Mouse (Mus musculus): Measurements from ENCODE around the gene Slc44a3. TPM values are rescaled to one million over a fixed set of nuclear protein-coding genes. Genes with fewer than 3 reads are reported as not detected.
A peak's percentile ranks its signal among the peaks of the same experiment; 100 is the strongest.

Gene Slc44a3
- total RNA-seq, 1 experiment from 2014 or later, result 0.46 TPM

DNA sequence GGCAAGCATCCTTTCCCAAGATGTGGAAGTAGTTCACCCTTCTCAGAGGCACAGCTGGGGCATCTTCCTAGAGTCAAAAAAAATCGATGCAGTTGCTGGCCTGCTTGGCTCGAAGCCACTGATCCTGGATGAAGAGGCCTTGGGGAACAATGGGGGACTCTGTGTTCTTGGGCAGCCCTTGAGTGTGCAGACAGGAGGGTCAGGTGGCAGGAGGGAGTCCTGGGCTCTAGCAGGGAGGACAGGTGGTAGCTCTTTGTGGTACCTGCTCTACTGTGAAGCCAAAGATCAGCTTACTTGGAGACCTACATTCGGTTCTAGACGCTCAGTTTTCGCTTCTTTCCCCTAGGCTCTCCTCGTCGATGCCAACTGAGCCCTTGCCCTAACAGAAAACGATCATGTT lies 26.0 kb downstream of the Slc44a3 start:
- ATAC-seq (replicated peaks; ENCODE audit: low read depth, poor library complexity, severe bottlenecking), result no peak

DNA sequence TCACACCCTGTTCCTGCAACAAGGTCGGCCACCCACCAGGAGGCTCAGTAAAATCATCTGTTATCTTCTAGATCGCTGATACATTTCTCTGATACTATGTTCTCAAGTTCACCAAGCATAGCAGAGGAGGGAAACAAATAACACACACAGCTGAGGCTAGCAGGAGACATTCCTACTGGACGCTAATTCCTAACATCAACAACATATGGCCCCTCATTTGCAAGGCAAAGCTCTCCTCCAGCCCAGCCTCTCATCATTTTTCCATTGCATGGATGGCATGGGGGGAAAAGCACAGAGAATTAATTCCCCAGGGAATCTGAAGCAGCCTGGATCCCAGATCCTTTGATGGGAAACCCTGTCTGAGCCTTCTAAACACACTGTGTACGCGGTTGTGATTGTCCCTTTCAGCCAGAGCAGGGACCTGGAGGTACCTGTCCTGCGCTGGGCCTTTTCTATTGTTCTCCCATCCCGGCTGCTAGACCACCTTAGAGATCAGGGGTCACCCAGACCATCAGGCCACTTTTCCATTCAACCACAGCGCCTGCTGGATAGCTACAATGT lies 27.2 kb downstream of the Slc44a3 start:
- ATAC-seq (replicated peaks; ENCODE audit: low read depth, poor library complexity, severe bottlenecking), result no peak

DNA sequence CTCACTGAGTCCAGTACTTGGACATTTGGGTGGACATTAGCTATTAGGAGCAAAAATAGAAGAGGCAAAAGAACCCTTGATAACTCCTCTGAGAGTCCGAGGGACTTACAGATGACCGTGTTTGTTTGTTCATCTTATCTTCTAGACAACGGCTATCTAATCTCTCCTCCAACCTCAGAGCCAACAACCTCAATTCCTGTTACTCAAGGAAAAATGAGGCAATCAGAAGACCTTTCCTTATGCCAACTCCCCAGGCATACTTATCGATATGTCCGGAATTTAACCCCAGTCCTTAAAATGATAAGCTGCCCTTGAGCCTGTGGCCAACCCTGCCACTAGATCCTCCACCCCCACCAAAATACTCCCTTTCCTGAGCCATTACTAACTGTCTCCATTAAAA lies 31.5 kb downstream of the Slc44a3 start:
- ATAC-seq (replicated peaks; ENCODE audit: low read depth, poor library complexity, severe bottlenecking), result no peak

DNA sequence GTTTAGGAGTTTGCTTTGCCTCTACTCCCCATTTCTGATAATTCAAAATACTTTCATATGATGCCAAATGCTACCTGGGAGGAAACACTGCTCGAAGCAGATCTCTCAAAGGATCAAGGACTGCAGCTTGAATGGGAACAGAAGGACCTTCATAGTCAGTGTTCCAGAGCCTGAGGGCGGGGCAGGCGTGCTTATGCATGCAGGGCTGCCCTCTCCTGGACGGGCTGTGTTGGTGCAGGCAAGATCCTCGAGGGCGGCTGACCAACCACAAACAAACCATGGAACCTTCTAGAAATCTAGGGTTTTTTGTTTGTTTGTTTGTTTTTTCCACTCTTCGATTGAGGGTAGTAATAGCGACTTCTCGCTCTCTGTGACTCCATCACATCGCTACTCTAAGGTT lies 32.0 kb downstream of the Slc44a3 start:
- peak; percentile 99 for ATAC-seq (replicated peaks; ENCODE audit: low read depth, poor library complexity, severe bottlenecking)

DNA sequence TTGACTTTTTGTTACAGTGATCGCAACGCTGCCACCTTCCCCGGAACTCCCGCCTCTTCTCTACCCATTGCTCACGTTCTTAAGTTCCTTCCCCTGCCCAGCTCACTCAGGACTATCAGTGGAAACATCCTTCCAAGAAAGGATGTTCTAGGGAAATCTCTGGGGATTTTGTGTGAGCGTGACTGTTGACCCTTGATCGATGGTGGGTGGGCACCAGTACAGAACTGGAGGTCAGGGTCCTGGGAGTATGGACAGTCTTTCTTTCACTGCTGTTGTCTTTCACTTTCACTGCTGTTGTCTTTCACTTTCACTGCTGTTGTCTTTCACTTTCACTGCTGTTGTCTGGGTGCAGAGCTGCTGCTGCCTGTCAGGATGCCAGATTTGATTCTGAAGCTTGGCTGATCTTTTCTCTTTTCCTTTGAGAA lies 38.2 kb downstream of the Slc44a3 start:
- peak; percentile 57; the same call in 1 of the 2 replicates for ATAC-seq (replicated peaks; ENCODE audit: low read depth, poor library complexity, severe bottlenecking)

DNA sequence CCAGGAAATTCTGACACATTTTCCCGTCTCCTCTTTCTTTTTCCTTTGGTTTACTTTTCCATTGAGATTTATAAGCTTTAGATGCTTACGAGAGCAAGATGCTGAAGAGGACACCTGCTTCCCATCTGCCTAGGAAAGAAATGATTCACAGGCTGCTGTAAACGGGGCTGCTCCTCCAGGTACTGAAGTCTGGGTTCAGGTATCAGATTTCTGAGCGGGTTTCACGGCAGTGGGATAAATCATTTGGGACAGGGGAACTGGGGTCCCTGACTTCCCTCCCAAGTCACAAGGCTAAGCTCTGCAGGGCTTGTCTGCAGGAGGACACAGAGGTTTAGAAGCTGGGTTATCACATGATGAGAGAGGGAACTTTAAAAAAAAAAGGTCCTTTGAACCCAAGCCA lies 40.2 kb downstream of the Slc44a3 start:
- ATAC-seq (replicated peaks; ENCODE audit: low read depth, poor library complexity, severe bottlenecking), result no peak

DNA sequence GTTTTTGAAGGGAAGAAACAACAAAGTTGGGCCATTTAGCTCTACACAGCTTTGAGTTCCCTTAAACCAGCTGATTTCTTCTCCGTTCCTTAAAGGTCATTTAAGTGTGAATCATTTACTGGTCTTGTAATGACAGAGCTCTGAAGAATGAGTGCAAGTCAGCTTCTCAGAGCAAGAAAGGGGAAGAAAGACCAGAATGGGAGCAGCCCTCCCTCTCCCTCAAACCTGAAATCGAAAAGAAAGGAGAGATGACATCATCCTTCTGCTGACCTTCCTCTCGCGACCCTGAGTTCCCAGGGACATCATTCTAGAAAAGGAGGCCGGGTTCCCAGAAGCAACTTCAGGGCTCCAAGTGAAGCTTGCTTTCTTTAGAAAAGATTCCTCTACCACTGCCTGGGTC lies 41.3 kb downstream of the Slc44a3 start:
- ATAC-seq (replicated peaks; ENCODE audit: low read depth, poor library complexity, severe bottlenecking), result peak; percentile 82

DNA sequence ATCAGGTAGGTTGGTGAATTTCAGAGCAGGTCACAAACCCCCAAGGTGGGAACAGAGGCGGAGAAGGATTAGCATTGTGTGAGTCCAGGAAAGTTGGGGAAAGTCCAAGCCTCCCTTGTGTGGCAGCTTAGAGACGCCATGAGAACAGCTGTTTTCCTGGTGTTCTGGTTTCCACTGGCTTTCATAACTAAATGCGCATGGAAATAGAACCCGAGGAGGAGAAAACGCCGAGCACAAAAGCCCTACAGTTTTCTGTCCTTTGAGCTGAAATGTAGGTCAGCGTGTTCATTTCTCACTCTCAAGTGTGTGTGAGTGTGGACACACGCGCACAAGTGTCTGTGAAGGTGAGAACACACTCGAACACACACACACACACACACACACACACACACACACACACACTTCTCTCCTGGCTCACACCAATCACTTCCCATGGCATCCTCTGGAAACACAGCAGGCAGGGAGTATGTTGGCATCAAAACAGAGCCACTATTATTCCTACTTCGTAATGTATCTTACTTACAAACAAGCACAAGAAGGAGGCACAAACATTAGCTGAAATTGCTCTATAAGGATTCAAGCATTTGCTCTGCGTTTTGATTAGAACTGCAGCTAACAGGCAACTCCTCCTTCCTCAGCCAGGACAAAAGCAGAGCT lies 42.6 kb downstream of the Slc44a3 start:
- ATAC-seq (replicated peaks; ENCODE audit: low read depth, poor library complexity, severe bottlenecking), result no peak

DNA sequence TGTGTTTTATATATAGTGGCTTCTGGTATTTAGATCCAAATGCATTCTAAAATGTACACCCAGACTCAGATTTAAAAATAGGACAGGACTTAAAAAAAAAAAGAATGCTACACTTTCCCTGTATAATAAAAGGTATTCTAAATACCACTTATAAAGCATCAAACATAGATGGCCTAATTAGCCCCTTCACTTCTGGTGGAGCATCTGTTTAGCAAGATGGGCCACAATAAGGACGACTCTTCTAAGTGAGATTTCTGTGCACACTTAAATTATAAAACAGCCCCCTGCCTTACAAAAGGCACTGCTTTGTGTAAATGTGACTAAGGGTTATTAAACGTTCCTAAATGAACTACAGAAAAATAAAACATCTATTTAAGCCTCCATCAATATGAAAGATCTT lies 47.0 kb downstream of the Slc44a3 start:
- no peak for ATAC-seq (replicated peaks; ENCODE audit: low read depth, poor library complexity, severe bottlenecking)

DNA sequence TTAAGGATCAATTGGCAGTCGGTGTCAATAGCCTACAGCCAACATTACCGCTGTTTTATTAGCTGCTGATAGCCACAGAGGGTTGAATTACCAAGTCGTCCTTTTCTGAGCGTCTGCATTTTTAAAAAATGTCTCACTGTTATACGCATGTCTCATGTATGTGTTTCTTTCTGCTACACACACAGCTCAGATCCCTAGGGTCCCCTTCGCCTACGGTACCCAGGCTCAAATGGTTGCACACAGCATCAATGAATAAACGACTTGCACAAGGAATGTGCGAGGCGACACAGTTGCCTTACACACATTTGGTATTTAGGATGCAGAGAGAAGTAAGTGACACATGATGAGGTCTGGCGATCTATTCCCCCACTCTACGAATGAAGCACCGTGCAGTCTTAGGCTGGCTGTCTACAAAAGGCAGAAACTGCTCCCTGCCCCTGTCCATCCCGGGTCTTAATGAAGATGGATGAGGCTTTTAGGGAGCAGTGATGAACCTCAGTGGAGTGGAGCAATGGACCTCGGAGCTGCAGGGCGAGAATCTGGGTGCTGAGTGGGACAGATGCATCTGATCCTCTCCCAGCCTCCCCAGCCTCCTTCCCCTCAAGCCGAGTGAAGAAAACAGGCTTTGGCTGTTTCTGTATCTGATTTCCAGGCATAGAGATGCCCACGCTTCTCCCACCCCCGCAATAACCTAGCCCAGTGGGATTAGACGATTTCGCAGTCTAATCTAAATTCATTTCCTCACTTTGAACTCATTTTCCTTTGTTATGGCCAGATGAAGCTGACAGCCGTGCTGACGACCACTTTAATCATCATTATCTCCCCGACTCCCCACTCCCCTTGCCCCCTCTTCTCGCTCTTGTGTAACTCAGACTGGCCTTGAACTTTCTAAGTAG lies 48.7 kb downstream of the Slc44a3 start:
- ATAC-seq (replicated peaks; ENCODE audit: low read depth, poor library complexity, severe bottlenecking), result no peak

DNA sequence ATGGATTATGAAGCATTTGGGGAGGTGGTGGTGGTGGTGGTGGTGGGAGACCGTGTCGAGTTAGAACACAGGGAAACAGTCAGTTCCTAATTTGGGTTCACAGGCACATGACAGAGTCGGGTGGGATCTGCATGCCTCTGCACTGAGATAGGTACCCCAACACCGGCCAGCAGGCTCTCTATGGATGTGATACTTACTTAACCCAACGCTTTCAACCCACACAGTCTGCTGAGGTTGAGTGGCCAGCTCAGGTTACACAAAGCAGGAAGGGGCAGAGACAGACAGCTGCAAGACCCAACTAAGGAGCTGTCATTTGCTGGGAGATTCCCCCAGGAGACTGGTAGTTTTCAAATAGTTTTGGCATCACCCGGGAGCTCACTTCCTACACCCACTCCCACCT lies 50.6 kb downstream of the Slc44a3 start:
- ATAC-seq (replicated peaks; ENCODE audit: low read depth, poor library complexity, severe bottlenecking), result no peak

DNA sequence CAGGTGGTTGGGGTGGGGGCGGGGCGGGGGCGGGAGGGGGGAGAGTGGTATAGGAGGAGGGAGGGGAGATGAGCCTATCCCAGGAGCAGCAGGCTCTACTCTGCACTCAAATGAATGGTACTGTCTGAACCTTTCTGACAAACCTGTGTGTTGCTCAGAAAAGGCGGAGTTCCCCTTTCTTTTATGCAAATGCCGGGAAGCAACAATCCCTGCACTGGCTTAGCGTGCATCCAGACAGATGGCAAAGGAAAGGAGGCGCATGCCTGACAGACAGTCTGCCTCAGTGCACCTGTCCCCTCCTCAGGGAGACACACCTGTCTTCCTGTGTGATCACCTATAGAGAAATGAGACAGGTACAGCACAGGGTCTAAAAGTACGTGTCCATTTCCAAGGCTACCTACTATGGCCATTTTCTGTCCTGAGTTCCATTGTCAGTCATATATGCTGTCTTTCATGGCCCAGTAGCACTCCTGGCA lies 51.2 kb downstream of the Slc44a3 start:
- ATAC-seq (replicated peaks; ENCODE audit: low read depth, poor library complexity, severe bottlenecking), result no peak

DNA sequence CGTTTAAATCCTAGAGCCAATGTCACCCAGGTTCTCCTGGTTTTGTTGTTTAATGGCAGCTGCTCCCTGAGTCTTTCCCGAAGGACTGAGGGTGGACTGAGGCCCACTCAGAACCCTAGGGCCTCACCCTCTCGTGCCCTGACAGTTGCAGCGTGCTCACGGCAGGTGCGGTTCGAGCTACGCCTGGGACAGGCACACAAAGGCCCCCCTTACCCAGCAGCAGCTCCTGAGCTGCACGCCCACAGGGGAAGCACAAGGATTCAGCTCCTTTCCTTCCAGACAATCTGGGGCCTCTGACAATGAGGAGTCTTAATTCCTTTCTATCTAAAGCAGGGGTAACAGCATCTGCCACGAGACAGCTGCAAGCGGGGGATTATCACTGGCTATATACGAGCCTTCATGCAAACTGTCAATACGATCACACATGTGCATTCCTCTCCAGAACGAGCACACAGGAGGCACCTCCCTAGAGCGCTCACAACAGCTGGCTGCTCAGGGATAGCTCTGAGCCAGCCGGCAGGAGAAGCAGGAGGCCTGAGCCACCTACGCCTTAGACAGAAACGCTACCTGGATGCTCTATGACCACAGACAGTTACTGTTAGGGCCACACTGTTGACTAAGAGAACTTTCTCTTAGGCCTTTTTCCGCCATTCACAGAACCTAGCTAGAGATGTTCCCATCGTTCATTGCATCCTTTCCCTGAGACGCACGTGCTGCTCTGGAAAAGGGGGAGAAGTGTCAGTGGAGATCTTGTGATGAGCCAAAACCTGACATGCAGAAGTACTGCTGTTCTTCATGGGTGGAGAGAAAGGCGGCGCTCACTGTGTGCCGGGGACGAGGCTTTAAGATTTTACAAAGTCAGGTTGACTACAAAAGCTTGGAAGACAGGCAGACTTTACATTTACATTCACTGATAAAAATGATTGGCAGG lies 51.9 kb downstream of the Slc44a3 start:
- ATAC-seq (replicated peaks; ENCODE audit: low read depth, poor library complexity, severe bottlenecking), result no peak

DNA sequence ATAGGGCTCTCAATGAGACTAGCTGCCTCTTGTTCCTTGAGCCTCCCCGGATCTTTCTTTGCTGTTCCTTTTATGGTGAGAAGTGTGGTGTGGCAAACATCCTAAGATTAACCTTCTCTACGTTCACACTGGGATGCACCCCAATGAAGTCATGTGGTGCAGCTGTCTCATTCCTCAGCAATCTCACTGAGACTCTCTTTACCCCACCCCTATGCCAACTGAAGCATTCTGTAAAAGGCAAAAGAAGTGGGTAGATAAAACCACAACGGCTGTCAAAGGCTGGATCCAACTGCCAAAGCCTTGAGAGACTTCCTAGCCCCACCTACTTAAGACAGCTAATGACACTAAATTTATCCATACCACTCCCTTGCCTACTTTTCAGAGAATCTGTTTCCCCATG lies 57.5 kb downstream of the Slc44a3 start:
- peak; percentile 88 for ATAC-seq (replicated peaks; ENCODE audit: low read depth, poor library complexity, severe bottlenecking)

DNA sequence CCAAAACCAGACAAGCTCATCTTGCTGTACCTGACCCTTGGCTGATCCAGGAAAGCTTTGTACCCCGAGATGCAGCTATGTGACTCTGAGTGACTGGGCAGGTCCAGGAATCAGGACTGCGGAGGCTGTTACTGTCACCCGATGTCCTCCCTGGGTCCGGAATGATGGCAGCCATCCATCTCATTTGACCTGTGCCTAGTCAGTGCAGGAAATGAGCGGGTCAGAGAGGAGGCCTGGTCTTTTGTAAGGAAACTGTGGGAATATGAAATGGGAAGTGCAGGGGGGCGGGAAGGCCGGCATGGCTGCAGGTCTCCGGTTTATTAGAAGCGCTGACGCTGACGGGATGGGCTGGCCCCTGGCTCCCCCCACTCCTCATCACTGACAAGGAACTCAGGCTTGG lies 60.5 kb downstream of the Slc44a3 start:
- ATAC-seq (replicated peaks; ENCODE audit: low read depth, poor library complexity, severe bottlenecking), result no peak

DNA sequence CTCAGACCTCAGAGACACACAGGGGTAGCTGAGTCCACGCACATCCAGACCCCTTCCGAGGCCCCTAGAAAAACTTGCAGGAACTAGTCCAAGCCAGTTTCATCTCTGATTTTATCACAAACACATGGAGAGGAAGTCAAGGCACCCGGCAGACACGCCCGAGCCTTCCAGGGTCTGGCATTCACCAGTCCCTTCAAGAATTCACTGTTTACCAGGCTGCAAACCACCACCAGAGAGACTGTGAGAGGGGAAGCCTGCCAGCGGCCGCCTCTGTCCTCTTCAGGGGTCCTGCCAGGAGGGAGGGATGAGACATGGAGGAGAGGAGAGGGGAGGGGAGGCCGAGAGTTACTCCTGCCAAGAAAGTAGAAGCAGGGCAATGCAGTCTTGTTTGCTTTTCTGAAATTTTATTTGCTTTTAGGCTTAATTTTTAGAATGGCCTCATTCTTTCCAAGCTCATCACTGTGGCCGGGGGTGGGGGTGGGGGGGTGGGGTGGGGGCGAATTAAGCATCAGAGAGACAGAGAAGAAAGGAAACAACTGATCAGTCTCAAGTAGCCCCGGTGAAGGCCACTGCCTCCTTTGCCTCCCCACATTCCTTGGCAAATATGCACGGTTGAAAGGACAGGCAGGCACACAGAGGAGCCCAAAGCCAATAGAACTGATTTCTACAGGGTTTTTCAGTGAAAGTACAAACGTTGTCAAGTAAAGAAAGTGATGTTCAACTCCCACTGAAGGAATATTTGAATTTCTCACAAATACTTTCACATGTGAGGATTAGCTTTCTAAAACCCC lies 62.8 kb downstream of the Slc44a3 start:
- ATAC-seq (replicated peaks; ENCODE audit: low read depth, poor library complexity, severe bottlenecking), result peak; percentile 46

DNA sequence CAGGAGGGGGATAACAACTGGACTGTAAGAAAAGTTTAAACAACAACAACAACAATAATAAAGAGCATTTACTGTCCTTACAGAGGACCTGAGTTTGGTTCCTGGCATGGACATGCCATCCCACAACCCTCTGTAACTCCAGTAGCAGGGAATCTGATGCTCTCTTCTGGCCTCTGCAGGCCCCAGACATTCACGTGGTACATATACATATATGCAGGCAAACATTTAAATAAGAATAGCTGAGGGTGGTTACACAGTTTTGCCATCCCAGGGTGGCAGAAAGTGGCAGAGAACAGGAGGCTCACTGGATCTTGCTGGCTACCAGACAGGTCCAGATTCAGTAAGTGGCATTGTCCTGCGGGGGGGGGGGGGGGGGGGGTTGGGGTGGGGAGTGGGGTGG lies 64.1 kb downstream of the Slc44a3 start:
- ATAC-seq (replicated peaks; ENCODE audit: low read depth, poor library complexity, severe bottlenecking), result no peak

DNA sequence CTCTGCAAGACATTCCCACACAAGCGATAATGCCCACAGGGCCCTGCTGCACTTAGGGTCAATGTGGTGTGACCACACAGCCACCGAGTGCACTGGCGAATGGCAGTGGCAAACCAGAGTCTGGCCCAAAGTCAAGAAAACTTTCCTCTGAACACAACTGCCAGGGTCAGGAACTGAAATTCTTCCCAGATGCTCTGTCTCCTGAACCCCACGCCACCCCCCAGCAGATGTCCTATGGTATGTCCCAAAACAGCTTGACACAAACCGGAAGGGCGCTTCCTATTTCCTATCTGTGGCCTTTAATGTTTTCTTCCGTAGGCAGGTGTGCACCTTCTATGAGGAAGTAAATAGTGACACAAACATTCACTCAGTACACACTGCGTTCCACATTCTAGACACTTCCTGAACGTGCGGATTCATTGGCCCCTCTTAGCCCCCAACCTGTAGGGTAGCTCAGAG lies 65.1 kb downstream of the Slc44a3 start:
- ATAC-seq (replicated peaks; ENCODE audit: low read depth, poor library complexity, severe bottlenecking), result peak; percentile 78

DNA sequence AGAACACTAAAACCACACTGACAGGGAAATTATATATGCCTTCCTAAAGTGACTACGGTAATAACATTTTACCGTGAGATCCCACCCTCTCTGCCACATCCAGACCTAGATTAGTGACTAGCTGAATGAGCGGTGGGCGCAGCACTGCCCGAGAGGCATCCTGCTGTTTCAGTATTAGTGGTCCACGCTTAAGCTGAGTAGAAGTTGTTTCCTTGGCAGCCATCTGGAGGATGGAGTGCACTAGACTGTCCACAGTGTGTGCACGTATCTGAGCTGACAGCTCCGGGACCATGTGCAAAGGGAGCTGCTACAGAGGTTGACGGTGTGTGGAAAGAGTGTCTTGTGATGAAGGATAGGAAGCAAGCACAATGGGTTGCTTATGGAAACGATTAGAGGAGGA lies 66.4 kb downstream of the Slc44a3 start:
- ATAC-seq (replicated peaks; ENCODE audit: low read depth, poor library complexity, severe bottlenecking), result no peak
